Mouse (Mus musculus): ENCODE results near the gene Srpk2. TPM values are rescaled to one million over a fixed set of nuclear protein-coding genes. Genes with fewer than 3 reads are reported as not detected.
A peak's percentile ranks its signal among the peaks of the same experiment; 100 is the strongest.

The Srpk2 gene
- polyA plus RNA-seq, 1 experiment from 2014 or later, result 124 TPM

- H3K4me3 ChIP-seq (ENCODE audit: low read depth, low read length), result no peak overlapping the region
- no peak overlapping the region for H3K4me2 ChIP-seq (ENCODE audit: low read depth, low read length)
- 94% methylated on average over 10 of the region's 10 CpGs for WGBS
- no peak for ATAC-seq (ENCODE audit: low read depth)
- no peaks in the 10 kb centered on the region for H3K9me3 ChIP-seq (ENCODE audit: control insufficient read depth, low read length)
- H3K27me3 ChIP-seq (ENCODE audit: control insufficient read depth, insufficient read depth, low read length), result no peaks in the 10 kb centered on the region
- peaks cover 21% of the 10 kb centered on the region for H3K36me3 ChIP-seq (ENCODE audit: control insufficient read depth, insufficient read depth, low read length)
- H3K27ac ChIP-seq (ENCODE audit: low read depth, low read length), result no peak overlapping the region
- no peak overlapping the region for H3K9ac ChIP-seq (replicated peaks; ENCODE audit: low read depth, low read length)
- peaks cover 6% of the 10 kb centered on the region; the same call in 1 of the 2 replicates for H3K4me1 ChIP-seq (ENCODE audit: control insufficient read depth, insufficient read depth, low read length)
Observed at GRCm38 (mm10) chr5:23515038-23515437, 169.4 kb downstream of the Srpk2 start.

GRCm38 (mm10) chr5:23513468-23513867, 170.9 kb downstream of the Srpk2 start:
- Histone ChIP-seq H3K9ac (replicated peaks; ENCODE audit: low read depth, low read length) (no peak overlapping the region), H3K4me1 (ENCODE audit: control insufficient read depth, insufficient read depth, low read length) (no peaks in the 10 kb centered on the region), H3K36me3 (ENCODE audit: control insufficient read depth, insufficient read depth, low read length) (peaks cover 21% of the 10 kb centered on the region), H3K4me3 (ENCODE audit: low read depth, low read length) (no peak overlapping the region), H3K9me3 (ENCODE audit: control insufficient read depth, low read length) (no peaks in the 10 kb centered on the region), H3K27me3 (ENCODE audit: control insufficient read depth, insufficient read depth, low read length) (no peaks in the 10 kb centered on the region), H3K27ac (ENCODE audit: low read depth, low read length) (no peak overlapping the region), H3K4me2 (ENCODE audit: low read depth, low read length) (no peak overlapping the region)
- no peak for ATAC-seq (ENCODE audit: low read depth)
- WGBS, result 97% methylated on average over 13 of the region's 13 CpGs

DNA sequence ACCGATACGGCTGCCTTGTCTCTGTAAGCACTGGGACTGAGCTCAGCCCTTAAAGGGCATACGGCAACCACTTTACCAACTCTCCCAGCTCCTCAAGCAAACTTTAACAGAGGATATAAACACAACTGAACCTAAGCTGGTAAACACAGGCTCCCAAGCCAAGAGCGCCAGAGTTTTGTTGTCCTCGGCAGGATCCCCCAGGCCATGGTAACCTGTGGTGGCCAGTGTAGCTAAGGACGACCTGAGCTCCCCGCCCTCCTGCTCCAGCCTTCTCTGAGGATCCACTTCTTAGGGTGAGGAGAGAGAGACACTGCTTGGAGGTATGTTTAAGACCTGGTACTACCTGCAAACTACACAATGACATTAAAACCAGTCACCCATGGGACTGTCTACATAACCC, 171.9 kb downstream of the Srpk2 start:
- Histone ChIP-seq H3K9me3 (ENCODE audit: control insufficient read depth, low read length) (no peaks in the 10 kb centered on the region), H3K4me3 (ENCODE audit: low read depth, low read length) (no peak overlapping the region), H3K9ac (replicated peaks; ENCODE audit: low read depth, low read length) (no peak overlapping the region), H3K4me2 (ENCODE audit: low read depth, low read length) (no peak overlapping the region), H3K27ac (ENCODE audit: low read depth, low read length) (no peak overlapping the region), H3K27me3 (ENCODE audit: control insufficient read depth, insufficient read depth, low read length) (no peaks in the 10 kb centered on the region), H3K36me3 (ENCODE audit: control insufficient read depth, insufficient read depth, low read length) (peaks cover 21% of the 10 kb centered on the region), H3K4me1 (ENCODE audit: control insufficient read depth, insufficient read depth, low read length) (no peaks in the 10 kb centered on the region)
- 94% methylated on average over 6 of the region's 7 CpGs for WGBS
- no peak for ATAC-seq (ENCODE audit: low read depth)

- no peaks in the 10 kb centered on the region for H3K9me3 ChIP-seq (ENCODE audit: control insufficient read depth, low read length)
- no peak overlapping the region for H3K4me3 ChIP-seq (ENCODE audit: low read depth, low read length)
- H3K36me3 ChIP-seq (ENCODE audit: control insufficient read depth, insufficient read depth, low read length), result peaks cover 21% of the 10 kb centered on the region
- H3K27ac ChIP-seq (ENCODE audit: low read depth, low read length), result no peak overlapping the region
- ATAC-seq (ENCODE audit: low read depth), result no peak
- no peaks in the 10 kb centered on the region for H3K4me1 ChIP-seq (ENCODE audit: control insufficient read depth, insufficient read depth, low read length)
- WGBS, result 92% methylated on average over 5 of the region's 5 CpGs
- H3K4me2 ChIP-seq (ENCODE audit: low read depth, low read length), result no peak overlapping the region
- H3K27me3 ChIP-seq (ENCODE audit: control insufficient read depth, insufficient read depth, low read length), result no peaks in the 10 kb centered on the region
- no peak overlapping the region for H3K9ac ChIP-seq (replicated peaks; ENCODE audit: low read depth, low read length)
Observed at GRCm38 (mm10) chr5:23511456-23511855, 173.0 kb downstream of the Srpk2 start.

- H3K9ac ChIP-seq (replicated peaks; ENCODE audit: low read depth, low read length), result no peak overlapping the region
- no peaks in the 10 kb centered on the region for H3K27me3 ChIP-seq (ENCODE audit: control insufficient read depth, insufficient read depth, low read length)
- WGBS, result 68% methylated on average over 6 of the region's 6 CpGs
- peaks cover 7% of the 10 kb centered on the region; the same call in 1 of the 2 replicates for H3K36me3 ChIP-seq (ENCODE audit: control insufficient read depth, insufficient read depth, low read length)
- no peaks in the 10 kb centered on the region for H3K4me1 ChIP-seq (ENCODE audit: control insufficient read depth, insufficient read depth, low read length)
- H3K4me2 ChIP-seq (ENCODE audit: low read depth, low read length), result no peak overlapping the region
- H3K4me3 ChIP-seq (ENCODE audit: low read depth, low read length), result no peak overlapping the region
- H3K9me3 ChIP-seq (ENCODE audit: control insufficient read depth, low read length), result no peaks in the 10 kb centered on the region
- ATAC-seq (ENCODE audit: low read depth), result 0 out of 2 replicates have a peak, but pooled peaks have one; percentile 45
- no peak overlapping the region for H3K27ac ChIP-seq (ENCODE audit: low read depth, low read length)
Observed at GRCm38 (mm10) chr5:23508630-23509029, 175.8 kb downstream of the Srpk2 start.

GRCm38 (mm10) chr5:23507210-23507609, 177.2 kb downstream of the Srpk2 start:
- H3K9ac ChIP-seq (replicated peaks; ENCODE audit: low read depth, low read length), result no peak overlapping the region
- H3K9me3 ChIP-seq (ENCODE audit: control insufficient read depth, low read length), result no peaks in the 10 kb centered on the region
- H3K27me3 ChIP-seq (ENCODE audit: control insufficient read depth, insufficient read depth, low read length), result no peaks in the 10 kb centered on the region
- H3K27ac ChIP-seq (ENCODE audit: low read depth, low read length), result 0 out of 2 replicates have a peak overlapping the region, but pooled peaks have one; percentile 4
- no peaks in the 10 kb centered on the region for H3K4me1 ChIP-seq (ENCODE audit: control insufficient read depth, insufficient read depth, low read length)
- 82% methylated on average over 4 of the region's 4 CpGs for WGBS
- no peak for ATAC-seq (ENCODE audit: low read depth)
- H3K4me2 ChIP-seq (ENCODE audit: low read depth, low read length), result no peak overlapping the region
- H3K4me3 ChIP-seq (ENCODE audit: low read depth, low read length), result no peak overlapping the region
- H3K36me3 ChIP-seq (ENCODE audit: control insufficient read depth, insufficient read depth, low read length), result peaks cover 12% of the 10 kb centered on the region

DNA sequence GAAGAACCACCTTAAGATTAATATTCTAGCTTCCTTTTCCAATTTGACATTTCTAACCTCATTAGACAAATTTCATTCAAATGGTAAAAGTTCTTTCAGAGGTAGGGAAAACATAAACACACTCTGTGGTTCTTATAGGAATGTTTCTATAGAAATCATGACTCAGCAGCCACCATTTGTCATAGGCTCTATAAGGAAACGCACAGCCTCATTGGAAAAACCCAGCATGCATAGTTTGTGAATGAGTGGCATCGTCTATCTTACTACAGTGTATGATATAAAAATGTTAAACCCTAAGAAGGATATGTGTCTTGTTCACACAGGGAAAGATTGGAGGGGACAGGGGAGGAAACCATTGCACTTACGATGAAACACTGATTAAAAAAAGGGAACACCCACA, 178.8 kb downstream of the Srpk2 start:
- H3K4me3 ChIP-seq (ENCODE audit: low read depth, low read length), result no peak overlapping the region
- WGBS, result 78% methylated on average over 3 of the region's 3 CpGs
- no peak overlapping the region for H3K9ac ChIP-seq (replicated peaks; ENCODE audit: low read depth, low read length)
- peaks cover 28% of the 10 kb centered on the region for H3K36me3 ChIP-seq (ENCODE audit: control insufficient read depth, insufficient read depth, low read length)
- H3K27me3 ChIP-seq (ENCODE audit: control insufficient read depth, insufficient read depth, low read length), result no peaks in the 10 kb centered on the region
- ATAC-seq (ENCODE audit: low read depth), result no peak
- H3K4me1 ChIP-seq (ENCODE audit: control insufficient read depth, insufficient read depth, low read length), result no peaks in the 10 kb centered on the region
- no peaks in the 10 kb centered on the region for H3K9me3 ChIP-seq (ENCODE audit: control insufficient read depth, low read length)
- no peak overlapping the region for H3K4me2 ChIP-seq (ENCODE audit: low read depth, low read length)
- no peak overlapping the region for H3K27ac ChIP-seq (ENCODE audit: low read depth, low read length)

DNA sequence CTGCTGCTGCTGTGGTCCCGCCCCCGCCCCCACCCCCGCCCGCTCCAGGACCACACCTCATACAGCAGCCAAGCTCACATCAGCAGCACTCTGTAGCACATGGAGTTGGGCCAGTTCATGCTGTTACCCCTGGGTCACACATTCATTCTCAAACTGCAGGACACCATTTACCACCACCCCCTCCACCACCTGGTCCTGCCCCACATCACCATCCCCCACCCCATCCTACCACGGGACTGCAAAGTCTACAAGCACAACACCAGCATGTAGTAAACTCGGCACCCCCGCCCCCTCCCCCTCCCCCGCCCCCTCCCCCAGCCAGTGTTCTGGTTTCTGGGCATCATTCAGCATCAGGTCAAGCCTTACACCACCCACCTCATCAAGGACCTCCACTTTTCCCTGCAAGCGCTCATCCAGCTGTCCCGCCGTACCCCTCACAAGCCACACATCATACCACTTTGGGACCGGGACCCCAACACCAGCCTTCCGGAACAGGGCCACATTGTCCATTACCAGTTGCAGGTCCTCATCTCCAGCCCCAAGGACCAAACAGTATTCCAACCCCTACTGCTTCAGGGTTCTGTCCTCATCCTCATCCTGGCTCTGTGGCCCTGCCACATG, 182.0 kb downstream of the Srpk2 start:
- Histone ChIP-seq H3K4me1 (ENCODE audit: control insufficient read depth, insufficient read depth, low read length) (no peaks in the 10 kb centered on the region), H3K4me2 (ENCODE audit: low read depth, low read length) (no peak overlapping the region), H3K36me3 (ENCODE audit: control insufficient read depth, insufficient read depth, low read length) (peaks cover 55% of the 10 kb centered on the region), H3K27me3 (ENCODE audit: control insufficient read depth, insufficient read depth, low read length) (no peaks in the 10 kb centered on the region), H3K9me3 (ENCODE audit: control insufficient read depth, low read length) (no peaks in the 10 kb centered on the region), H3K9ac (replicated peaks; ENCODE audit: low read depth, low read length) (no peak overlapping the region), H3K4me3 (ENCODE audit: low read depth, low read length) (no peak overlapping the region), H3K27ac (ENCODE audit: low read depth, low read length) (no peak overlapping the region)
- ATAC-seq (ENCODE audit: low read depth), result peak; percentile 57
- 68% methylated on average over 12 of the region's 13 CpGs for WGBS

DNA sequence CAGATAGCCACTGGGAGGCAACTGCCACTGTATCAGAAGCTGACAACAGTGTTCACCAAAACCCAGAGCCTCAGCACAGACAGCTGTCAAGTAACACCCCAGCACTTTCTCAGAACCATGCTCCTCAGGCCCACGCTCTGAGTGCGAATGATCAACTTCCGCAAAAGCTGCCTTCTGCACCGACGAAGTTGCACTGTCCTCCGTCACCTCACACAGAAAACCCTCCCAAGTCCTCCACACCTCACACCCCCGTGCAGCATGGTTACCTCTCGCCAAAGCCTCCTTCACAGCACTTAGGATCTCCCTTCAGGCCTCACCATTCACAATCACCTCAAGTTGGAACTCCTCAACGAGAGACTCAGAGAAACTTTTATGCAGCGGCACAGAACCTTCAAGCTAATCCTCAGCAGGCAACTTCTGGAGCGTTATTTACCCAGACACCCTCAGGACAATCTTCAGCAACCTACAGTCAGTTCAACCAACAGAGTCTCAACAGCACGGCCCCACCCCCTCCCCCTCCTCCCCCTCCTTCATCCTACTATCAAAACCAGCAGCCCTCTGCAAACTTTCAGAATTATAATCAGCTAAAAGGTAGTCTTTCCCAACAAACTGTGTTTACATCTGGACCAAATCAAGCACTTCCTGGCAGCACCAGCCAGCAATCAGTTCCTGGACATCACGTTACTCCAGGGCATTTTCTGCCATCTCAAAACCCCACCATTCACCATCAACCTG, 182.7 kb downstream of the Srpk2 start:
- Histone ChIP-seq H3K4me1 (ENCODE audit: control insufficient read depth, insufficient read depth, low read length) (no peaks in the 10 kb centered on the region), H3K4me3 (ENCODE audit: low read depth, low read length) (no peak overlapping the region), H3K27ac (ENCODE audit: low read depth, low read length) (no peak overlapping the region), H3K9me3 (ENCODE audit: control insufficient read depth, low read length) (no peaks in the 10 kb centered on the region), H3K9ac (replicated peaks; ENCODE audit: low read depth, low read length) (no peak overlapping the region), H3K4me2 (ENCODE audit: low read depth, low read length) (no peak overlapping the region), H3K27me3 (ENCODE audit: control insufficient read depth, insufficient read depth, low read length) (no peaks in the 10 kb centered on the region), H3K36me3 (ENCODE audit: control insufficient read depth, insufficient read depth, low read length) (peaks cover 60% of the 10 kb centered on the region)
- 87% methylated on average over 13 of the region's 13 CpGs for WGBS
- no peak for ATAC-seq (ENCODE audit: low read depth)
